Mouse (Mus musculus) heart, adult 2 months (tissue): ENCODE data around the gene Mcrip1. TPM values are rescaled to one million over a fixed set of nuclear protein-coding genes. Genes with fewer than 3 reads are reported as not detected.

Experiments
- DNase-seq, 2 experiments: peaks; one replicate each; pipeline ENCODE4 v3.0.0; 2021
- H3K27ac ChIP-seq: fragments of 200-600 bp; 2 replicates; pipeline ENCODE4 v1.8.1; 2022
- H3K27me3 ChIP-seq: fragments of 200-500 bp; 2 replicates; pipeline ENCODE4 v1.6.1; 2012; ENCODE audit warnings: mild to moderate bottlenecking, low read length, inconsistent platforms, mixed read lengths; ENCODE audit not compliant: control insufficient read depth, insufficient read depth
- H3K36me3 ChIP-seq: fragments of 200-500 bp; 2 replicates; pipeline ENCODE4 v1.6.1; 2012; ENCODE audit warnings: low read length, inconsistent platforms; ENCODE audit not compliant: control insufficient read depth, insufficient read depth
- H3K4me1 ChIP-seq: fragments of 200-500 bp; 2 replicates; pipeline ENCODE4 v1.6.1; 2011; ENCODE audit warnings: low read length; ENCODE audit not compliant: control insufficient read depth, insufficient read depth
- H3K4me3 ChIP-seq: fragments of 200-600 bp; 2 replicates; pipeline ENCODE4 v1.8.1; 2022
- H3K79me2 ChIP-seq: fragments of 200-500 bp; replicated peaks from 2 replicates; pipeline ENCODE4 v1.6.1; 2012; ENCODE audit warnings: mild to moderate bottlenecking, inconsistent platforms, low read length, moderate library complexity, mixed read lengths; ENCODE audit not compliant: control insufficient read depth, insufficient read depth
- H3K9ac ChIP-seq: fragments of 200-500 bp; 2 replicates; pipeline ENCODE4 v1.6.1; 2012; ENCODE audit warnings: low read depth, mild to moderate bottlenecking, control low read depth, inconsistent platforms, low read length, mixed read lengths
- CTCF ChIP-seq: fragments of 200-600 bp; IDR thresholded peaks from 2 replicates; pipeline ENCODE4 v1.8.1; 2022; ENCODE audit warnings: antibody characterized with exemption, mild to moderate bottlenecking, moderate library complexity
- EP300 ChIP-seq: fragments of 200-500 bp; IDR thresholded peaks from 2 replicates; pipeline ENCODE4 v1.6.1; 2011; ENCODE audit warnings: low read depth, low read length, control low read depth; ENCODE audit not compliant: insufficient read depth
- POLR2A ChIP-seq: fragments of 200-500 bp; IDR thresholded peaks from 2 replicates; pipeline ENCODE4 v1.6.1; 2011; ENCODE audit warnings: mild to moderate bottlenecking, low read depth, low read length, control low read depth; ENCODE audit not compliant: insufficient read depth
- WGBS: fragments of 180-500 bp; shearing (Covaris S2); methylation state at CpG from one replicate; pipeline ENCODE4 v1.1.7; 2018; 5-methylcytosine and 5-hydroxymethylcytosine counted together
- intact Hi-C: fragments of 180-260 bp; cut with DNase I; formaldehyde crosslinking; loops from one replicate; pipeline ENCODE4 v1.15.1; 2025
- polyA plus RNA-seq: library from polyadenylated mRNA; depleted of rRNA; stranded (reverse); fragments of >200 nt; gene quantifications from 2 replicates; pipeline ENCODE4 v1.2.3, GENCODE M21; 2012; rRNA removed
- total RNA-seq, 2 experiments: library from RNA; stranded (reverse); gene quantifications; 2 replicates each; pipeline ENCODE4 v1.2.3; 2021

The Mcrip1 gene
- total and polyA plus RNA-seq, 3 experiments = 38.5 to 84.9 (median 43.9) TPM

DNA sequence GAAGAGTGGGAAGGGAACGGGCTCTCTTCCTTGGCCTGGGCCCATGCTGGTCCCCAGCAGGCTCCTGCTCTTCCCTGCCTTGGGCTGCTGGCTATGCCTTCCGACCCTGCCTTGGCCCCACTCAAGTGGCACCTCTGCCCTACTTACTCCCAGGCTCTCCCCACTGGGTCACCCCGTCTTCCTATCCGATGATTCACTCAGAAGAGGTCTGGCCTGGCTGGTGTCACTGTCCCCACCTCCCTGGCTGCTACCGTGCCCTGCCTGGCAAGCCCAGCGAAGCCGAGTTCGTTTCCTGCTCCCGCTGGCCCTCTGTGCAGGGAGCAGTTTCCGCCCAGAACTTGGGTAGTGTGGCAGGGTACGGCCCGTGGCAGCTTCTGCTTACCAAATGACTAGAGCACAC, 51.3 kb downstream of the Mcrip1 start:
- no peaks in the 10 kb centered on the region for H3K36me3 ChIP-seq
- 91% methylated on average over 12 of the region's 12 CpGs for WGBS
- no peak for DNase-seq
- H3K9ac ChIP-seq = no peak overlapping the region
- intact Hi-C loops = no loop called here
- no peaks in the 10 kb centered on the region for H3K27me3 ChIP-seq
- H3K4me3 ChIP-seq = no peak overlapping the region
- H3K27ac ChIP-seq = no peak overlapping the region
- no peak for TF ChIP-seq POLR2A
- no peak for TF ChIP-seq EP300
- TF ChIP-seq CTCF = no peak
- peaks cover 4% of the 10 kb centered on the region for H3K4me1 ChIP-seq
- no peaks in the 10 kb centered on the region for H3K79me2 ChIP-seq

GRCm38 (mm10) chr11:120497436-120497835, 52.1 kb downstream of the Mcrip1 start:
- intact Hi-C loops = no loop called here
- no peak for TF ChIP-seq EP300
- Histone ChIP-seq H3K4me1 (peaks cover 6% of the 10 kb centered on the region), H3K27ac (no peak overlapping the region), H3K36me3 (no peaks in the 10 kb centered on the region), H3K9ac (no peak overlapping the region), H3K27me3 (no peaks in the 10 kb centered on the region), H3K4me3 (no peak overlapping the region), H3K79me2 (no peaks in the 10 kb centered on the region)
- DNase-seq = no peak
- 96% methylated on average over 3 of the region's 3 CpGs for WGBS

DNA sequence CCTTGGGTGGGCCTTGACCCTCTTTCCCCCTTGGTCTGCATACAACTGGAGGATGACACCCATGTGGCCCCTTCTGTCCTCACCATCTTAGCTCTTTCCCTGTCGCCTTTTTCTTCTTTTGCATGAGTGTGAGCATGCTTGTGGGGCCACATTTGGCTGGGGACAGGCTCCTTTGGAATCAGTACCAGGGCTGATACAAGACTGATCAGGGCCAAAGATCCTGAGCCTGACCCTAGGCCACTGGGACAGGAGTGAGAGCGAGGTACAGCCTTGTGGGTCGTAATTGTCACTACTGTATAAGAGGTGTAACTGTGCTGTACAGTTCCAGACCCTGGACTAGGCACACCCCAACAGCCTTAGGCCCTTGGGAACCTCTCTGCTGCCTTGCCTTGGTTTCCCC, 55.6 kb downstream of the Mcrip1 start:
- no peaks in the 10 kb centered on the region for H3K79me2 ChIP-seq
- intact Hi-C loops = loop anchor here (5.0 kb wide), 1 partner anchor 283 kb away; no protein-coding TSS in a partner anchor
- no peak for DNase-seq
- no peak overlapping the region for H3K27ac ChIP-seq
- 88% methylated on average over 3 of the region's 3 CpGs for WGBS
- H3K27me3 ChIP-seq = no peaks in the 10 kb centered on the region
- TF ChIP-seq EP300 (no peak), CTCF (no peak), POLR2A (no peak)
- no peaks in the 10 kb centered on the region for H3K36me3 ChIP-seq
- no peak overlapping the region for H3K9ac ChIP-seq
- H3K4me3 ChIP-seq = no peak overlapping the region
- peaks cover 14% of the 10 kb centered on the region for H3K4me1 ChIP-seq

GRCm38 (mm10) chr11:120493351-120493750, 56.2 kb downstream of the Mcrip1 start:
- Histone ChIP-seq H3K27me3 (no peaks in the 10 kb centered on the region), H3K79me2 (no peaks in the 10 kb centered on the region), H3K4me3 (no peak overlapping the region), H3K27ac (no peak overlapping the region), H3K9ac (no peak overlapping the region), H3K4me1 (peaks cover 14% of the 10 kb centered on the region), H3K36me3 (no peaks in the 10 kb centered on the region)
- DNase-seq = no peak
- intact Hi-C loops = loop anchor here (5.0 kb wide), 1 partner anchor 284 kb away; no protein-coding TSS in a partner anchor
- TF ChIP-seq EP300 (no peak), CTCF (no peak), POLR2A (no peak)
- 68% methylated on average over 3 of the region's 3 CpGs for WGBS

Other genes starting within 250 kb of the Mcrip1 start
Only the 30 nearest of the 34 such genes appear.
- gene Actg1, start 201.2 kb downstream of the Mcrip1 start, total RNA-seq = 100 to 1,000 TPM; 222 to 321 TPM
- gene Actg1, start 201.2 kb downstream of the Mcrip1 start, polyA plus RNA-seq = 510 and 694 TPM in 2 replicates
- not detected for gene Fscn2, start 188.2 kb downstream of the Mcrip1 start, total RNA-seq
- gene Fscn2, start 188.2 kb downstream of the Mcrip1 start, polyA plus RNA-seq = 0.15 and 0.21 TPM in 2 replicates
- 10 to 100 TPM; 13.0 to 13.4 TPM for gene Faap100, start 171.0 kb downstream of the Mcrip1 start, total RNA-seq
- gene Faap100, start 171.0 kb downstream of the Mcrip1 start, polyA plus RNA-seq = 25.8 and 27.3 TPM in 2 replicates
- gene Nploc4, start 112.0 kb downstream of the Mcrip1 start, total RNA-seq = 10 to 100 TPM; 54.8 to 58.4 TPM
- gene Nploc4, start 112.0 kb downstream of the Mcrip1 start, polyA plus RNA-seq = 36.6 and 55.4 TPM in 2 replicates
- gene Tspan10, start 107.1 kb downstream of the Mcrip1 start, total RNA-seq = 1 to 10 TPM in 1 of 2 experiments, under 1 TPM in 1; 0.42 to 1.5 TPM
- 0.09 and 0.41 TPM in 2 replicates for gene Tspan10, start 107.1 kb downstream of the Mcrip1 start, polyA plus RNA-seq
- under 1 TPM; 0.52 to 0.76 TPM for gene Pde6g, start 96.2 kb downstream of the Mcrip1 start, total RNA-seq
- gene Pde6g, start 96.2 kb downstream of the Mcrip1 start, polyA plus RNA-seq = 0.53 and 1.3 TPM in 2 replicates
- gene Oxld1, start 91.7 kb downstream of the Mcrip1 start, total RNA-seq = 10 to 100 TPM; 57.4 to 61.6 TPM
- gene Oxld1, start 91.7 kb downstream of the Mcrip1 start, polyA plus RNA-seq = 52.0 and 59.4 TPM in 2 replicates
- gene Ccdc137, start 91.6 kb downstream of the Mcrip1 start, total RNA-seq = 1 to 10 TPM; 5.8 to 6.0 TPM
- gene Ccdc137, start 91.6 kb downstream of the Mcrip1 start, polyA plus RNA-seq = 6.7 and 11.7 TPM in 2 replicates
- gene Arl16, start 82.1 kb downstream of the Mcrip1 start, total RNA-seq = 10 to 100 TPM in 1 of 2 experiments, 1 to 10 TPM in 1; 9.1 to 10.8 TPM
- 13.6 and 17.1 TPM in 2 replicates for gene Arl16, start 82.1 kb downstream of the Mcrip1 start, polyA plus RNA-seq
- gene Mrpl12, start 65.1 kb downstream of the Mcrip1 start, total RNA-seq = 100 to 1,000 TPM; 207 to 232 TPM
- 199 and 200 TPM in 2 replicates for gene Mrpl12, start 65.1 kb downstream of the Mcrip1 start, polyA plus RNA-seq
- gene Slc25a10, start 57.9 kb downstream of the Mcrip1 start, total RNA-seq = 10 to 100 TPM; 14.1 to 14.6 TPM
- gene Slc25a10, start 57.9 kb downstream of the Mcrip1 start, polyA plus RNA-seq = 32.6 and 40.9 TPM in 2 replicates
- gene Gcgr, start 19.0 kb downstream of the Mcrip1 start, total RNA-seq = under 1 TPM; 0.68 to 0.73 TPM
- gene Gcgr, start 19.0 kb downstream of the Mcrip1 start, polyA plus RNA-seq = 2.1 and 2.3 TPM in 2 replicates
- under 1 TPM in 1 of 2 experiments, not detected in 1; 0.34 TPM for gene Ppp1r27, start 1.4 kb upstream of the Mcrip1 start, total RNA-seq
- 0.64 and 0.96 TPM in 2 replicates for gene Ppp1r27, start 1.4 kb upstream of the Mcrip1 start, polyA plus RNA-seq
- 100 to 1,000 TPM; 221 to 246 TPM for gene P4hb, start 23.5 kb upstream of the Mcrip1 start, total RNA-seq
- 115 and 174 TPM in 2 replicates for gene P4hb, start 23.5 kb upstream of the Mcrip1 start, polyA plus RNA-seq
- 100 to 1,000 TPM; 139 to 144 TPM for gene Arhgdia, start 31.9 kb upstream of the Mcrip1 start, total RNA-seq
- gene Arhgdia, start 31.9 kb upstream of the Mcrip1 start, polyA plus RNA-seq = 245 and 257 TPM in 2 replicates
- gene Alyref, start 48.6 kb upstream of the Mcrip1 start, total RNA-seq = 10 to 100 TPM; 48.7 to 52.0 TPM
- gene Alyref, start 48.6 kb upstream of the Mcrip1 start, polyA plus RNA-seq = 13.6 and 15.6 TPM in 2 replicates
- 10 to 100 TPM; 79.9 to 89.0 TPM for gene Anapc11, start 48.7 kb upstream of the Mcrip1 start, total RNA-seq
- 87.8 and 105 TPM in 2 replicates for gene Anapc11, start 48.7 kb upstream of the Mcrip1 start, polyA plus RNA-seq
- gene Npb, start 58.8 kb upstream of the Mcrip1 start, total RNA-seq = not detected
- gene Npb, start 58.8 kb upstream of the Mcrip1 start, polyA plus RNA-seq = not detected in 2 replicates
- 10 to 100 TPM; 51.8 to 55.6 TPM for gene Pcyt2, start 68.2 kb upstream of the Mcrip1 start, total RNA-seq
- gene Pcyt2, start 68.2 kb upstream of the Mcrip1 start, polyA plus RNA-seq = 111 and 125 TPM in 2 replicates
- gene Sirt7, start 75.5 kb upstream of the Mcrip1 start, total RNA-seq = 1 to 10 TPM; 7.0 to 7.4 TPM
- 23.7 and 25.9 TPM in 2 replicates for gene Sirt7, start 75.5 kb upstream of the Mcrip1 start, polyA plus RNA-seq
- 10 to 100 TPM; 35.7 to 45.2 TPM for gene Mafg, start 83.9 kb upstream of the Mcrip1 start, total RNA-seq
- 32.8 and 37.2 TPM in 2 replicates for gene Mafg, start 83.9 kb upstream of the Mcrip1 start, polyA plus RNA-seq
- gene Pycr1, start 94.0 kb upstream of the Mcrip1 start, total RNA-seq = 1 to 10 TPM in 1 of 2 experiments, under 1 TPM in 1; 0.81 to 1.2 TPM
- 3.9 and 4.9 TPM in 2 replicates for gene Pycr1, start 94.0 kb upstream of the Mcrip1 start, polyA plus RNA-seq
- 10 to 100 TPM; 77.6 to 87.3 TPM for gene Myadml2, start 98.4 kb upstream of the Mcrip1 start, total RNA-seq
- gene Myadml2, start 98.4 kb upstream of the Mcrip1 start, polyA plus RNA-seq = 55.1 and 68.3 TPM in 2 replicates
- under 1 TPM in 1 of 2 experiments, not detected in 1; 0.23 TPM for gene Notum, start 111.4 kb upstream of the Mcrip1 start, total RNA-seq
- 0.18 and 0.35 TPM in 2 replicates for gene Notum, start 111.4 kb upstream of the Mcrip1 start, polyA plus RNA-seq
- 10 to 100 TPM; 35.2 to 38.3 TPM for gene Aspscr1, start 123.2 kb upstream of the Mcrip1 start, total RNA-seq
- gene Aspscr1, start 123.2 kb upstream of the Mcrip1 start, polyA plus RNA-seq = 38.4 and 38.6 TPM in 2 replicates
- 10 to 100 TPM; 26.4 to 34.2 TPM for gene Cenpx, start 164.0 kb upstream of the Mcrip1 start, total RNA-seq
- gene Cenpx, start 164.0 kb upstream of the Mcrip1 start, polyA plus RNA-seq = 51.4 and 53.0 TPM in 2 replicates
- 1 to 10 TPM; 4.2 to 4.5 TPM for gene Lrrc45, start 164.2 kb upstream of the Mcrip1 start, total RNA-seq
- 12.5 and 12.7 TPM in 2 replicates for gene Lrrc45, start 164.2 kb upstream of the Mcrip1 start, polyA plus RNA-seq
- gene Rac3, start 171.7 kb upstream of the Mcrip1 start, total RNA-seq = under 1 TPM; 0.70 to 0.99 TPM
- 3.3 and 4.6 TPM in 2 replicates for gene Rac3, start 171.7 kb upstream of the Mcrip1 start, polyA plus RNA-seq
- gene Dcxr, start 177.6 kb upstream of the Mcrip1 start, total RNA-seq = 10 to 100 TPM; 12.1 to 12.9 TPM
- gene Dcxr, start 177.6 kb upstream of the Mcrip1 start, polyA plus RNA-seq = 32.0 and 35.5 TPM in 2 replicates
- 10 to 100 TPM; 17.7 to 19.4 TPM for gene Cbr2, start 182.4 kb upstream of the Mcrip1 start, total RNA-seq
- 42.3 and 379 TPM in 2 replicates for gene Cbr2, start 182.4 kb upstream of the Mcrip1 start, polyA plus RNA-seq